Mouse (Mus musculus) MEL (cell line): ENCODE data around the gene Gm7138. TPM values are rescaled to one million over a fixed set of nuclear protein-coding genes. Genes with fewer than 3 reads are reported as not detected.
"Not testable (repeated sequence)": the region's sequence is repeated elsewhere in the genome, so short reads cannot be mapped to it uniquely, and the experiment has no call there.

Source experiments
- DNase-seq: peaks from one replicate; pipeline ENCODE4 v3.0.0; 2011; ENCODE audit warnings: low read depth, low spot score
- H3K27ac ChIP-seq: 2 replicates; pipeline ENCODE4 v1.5.1; 2012; ENCODE audit warnings: low read depth, mild to moderate bottlenecking, control low read depth, low read length, moderate library complexity; ENCODE audit not compliant: control insufficient read depth
- H3K27me3 ChIP-seq, 2 experiments: fragments of 150-350 bp in 1 of 2; sonication (generic) in 1 of 2; 2 replicates each; pipeline ENCODE4 v1.6.1; 2012; ENCODE audit warnings: low read length in 2 of 2, mild to moderate bottlenecking in 2 of 2, improper control_type of control experiment in 1 of 2, moderate library complexity in 1 of 2; ENCODE audit not compliant: insufficient read depth in 2 of 2, control insufficient read depth in 1 of 2
- H3K36me3 ChIP-seq, 2 experiments: 2 replicates each; pipeline ENCODE4 v1.6.1; 2012 to 2014; ENCODE audit warnings: low read length in 2 of 2, improper control_type of control experiment in 1 of 2, inconsistent platforms in 1 of 2, mild to moderate bottlenecking in 1 of 2; ENCODE audit not compliant: insufficient read depth in 2 of 2, control insufficient read depth in 1 of 2
- H3K4me1 ChIP-seq, 2 experiments: fragments of 150-350 bp in 1 of 2; sonication (generic) in 1 of 2; 2 replicates each; pipeline ENCODE4 v1.6.1; 2012; ENCODE audit warnings: low read length in 2 of 2, improper control_type of control experiment in 1 of 2, mild to moderate bottlenecking in 1 of 2; ENCODE audit not compliant: insufficient read depth in 2 of 2, control insufficient read depth in 1 of 2
- H3K4me3 ChIP-seq, 2 experiments: fragments of 150-350 bp in 1 of 2; sonication (generic) in 1 of 2; 2 replicates each; pipeline ENCODE4 v1.5.1; 2012; ENCODE audit warnings: low read depth in 2 of 2, low read length in 2 of 2, mild to moderate bottlenecking in 2 of 2, moderate library complexity in 2 of 2, control low read depth in 1 of 2, improper control_type of control experiment in 1 of 2; ENCODE audit not compliant: control insufficient read depth in 1 of 2, insufficient read depth in 1 of 2
- H3K79me2 ChIP-seq: 2 replicates; pipeline ENCODE4 v1.6.1; 2012; ENCODE audit warnings: mild to moderate bottlenecking, low read length, moderate library complexity; ENCODE audit not compliant: control insufficient read depth, poor library complexity, insufficient read depth
- H3K9ac ChIP-seq: 2 replicates; pipeline ENCODE4 v1.6.1; 2012; ENCODE audit warnings: low read depth, mild to moderate bottlenecking, control low read depth, low read length, moderate library complexity; ENCODE audit not compliant: control insufficient read depth, poor library complexity, severe bottlenecking
- H3K9me3 ChIP-seq: fragments of 150-350 bp; sonication (generic); replicated peaks from 2 replicates; pipeline ENCODE4 v1.6.1; 2012; ENCODE audit warnings: mild to moderate bottlenecking, low read length, improper control_type of control experiment, moderate library complexity; ENCODE audit not compliant: insufficient read depth
- CHD2 ChIP-seq: IDR thresholded peaks from 2 replicates; pipeline ENCODE4 v1.6.1; 2011; ENCODE audit warnings: low read length, improper control_type of control experiment
- HCFC1 ChIP-seq: IDR thresholded peaks from 2 replicates; pipeline ENCODE4 v1.6.1; 2012; ENCODE audit warnings: low read depth, mild to moderate bottlenecking, inconsistent platforms, low read length, improper control_type of control experiment, moderate library complexity
- MAFK ChIP-seq: IDR thresholded peaks from 2 replicates; pipeline ENCODE4 v1.6.1; 2011; ENCODE audit warnings: low read depth, mild to moderate bottlenecking, low read length, improper control_type of control experiment, borderline replicate concordance
- MEF2A ChIP-seq: IDR thresholded peaks from 2 replicates; pipeline ENCODE4 v1.6.1; 2014; ENCODE audit warnings: low read depth, mild to moderate bottlenecking, inconsistent platforms, low read length, improper control_type of control experiment; ENCODE audit not compliant: poor library complexity, insufficient replicate concordance, severe bottlenecking; ENCODE audit errors: extremely low read depth
- MYC ChIP-seq: IDR thresholded peaks from 2 replicates; pipeline ENCODE4 v1.6.1; 2011; ENCODE audit warnings: low read depth, mild to moderate bottlenecking, low read length, improper control_type of control experiment, moderate library complexity
- NELFE ChIP-seq: IDR thresholded peaks from 2 replicates; pipeline ENCODE4 v1.6.1; 2011; ENCODE audit warnings: low read depth, low read length, improper control_type of control experiment
- POLR2AphosphoS2 ChIP-seq: IDR thresholded peaks from 2 replicates; pipeline ENCODE4 v1.6.1; 2011; ENCODE audit warnings: low read length, improper control_type of control experiment
- RAD21 ChIP-seq: IDR thresholded peaks from 2 replicates; pipeline ENCODE4 v1.6.1; 2011; ENCODE audit warnings: mild to moderate bottlenecking, low read depth, low read length, improper control_type of control experiment
- SIN3A ChIP-seq: IDR thresholded peaks from 2 replicates; pipeline ENCODE4 v1.6.1; 2012; ENCODE audit warnings: low read length, improper control_type of control experiment, inconsistent platforms
- TAL1 ChIP-seq: IDR thresholded peaks from 2 replicates; pipeline ENCODE4 v1.6.1; 2012; ENCODE audit warnings: mild to moderate bottlenecking, inconsistent platforms, low read length, moderate library complexity, mixed read lengths
- TCF12 ChIP-seq: IDR thresholded peaks from 2 replicates; pipeline ENCODE4 v1.6.1; 2014; ENCODE audit warnings: low read depth, mild to moderate bottlenecking, inconsistent platforms, low read length, improper control_type of control experiment, moderate library complexity
- UBTF ChIP-seq: IDR thresholded peaks from 2 replicates; pipeline ENCODE4 v1.6.1; 2012; ENCODE audit warnings: low read depth, mild to moderate bottlenecking, inconsistent platforms, low read length, improper control_type of control experiment, moderate library complexity, borderline replicate concordance; ENCODE audit not compliant: insufficient read depth
- USF1 ChIP-seq: IDR thresholded peaks from 2 replicates; pipeline ENCODE4 v1.6.1; 2014; ENCODE audit warnings: low read depth, mild to moderate bottlenecking, inconsistent platforms, low read length, improper control_type of control experiment, moderate library complexity
- USF2 ChIP-seq, 2 experiments: IDR thresholded peaks; 2 replicates each; pipeline ENCODE4 v1.6.1; 2011 to 2012; ENCODE audit warnings: improper control_type of control experiment in 2 of 2, low read length in 2 of 2, borderline replicate concordance in 1 of 2, inconsistent platforms in 1 of 2, low read depth in 1 of 2, mild to moderate bottlenecking in 1 of 2; ENCODE audit not compliant: insufficient read depth in 1 of 2
- ZC3H11A ChIP-seq: IDR thresholded peaks from 2 replicates; pipeline ENCODE4 v1.6.1; 2012; ENCODE audit warnings: low read depth, mild to moderate bottlenecking, inconsistent platforms, low read length, improper control_type of control experiment
- polyA plus RNA-seq, 2 experiments: library from polyadenylated mRNA; stranded (reverse) in 1 of 2; unstranded in 1 of 2; fragments of >175 nt in 1 of 2; fragments of >200 nt in 1 of 2; gene quantifications; 2 replicates each; pipeline versions ENCODE4 v1.2.1 to v1.2.4; 2012; ENCODE audit warnings: low replicate concordance in 2 of 2, low read depth in 1 of 2; ENCODE audit not compliant: insufficient read length in 2 of 2, insufficient read depth in 1 of 2, missing spikeins in 1 of 2
- total RNA-seq: library from RNA; depleted of rRNA; stranded (reverse); fragments of 300-350 nt; gene quantifications from 2 replicates; pipeline ENCODE4 v1.2.3, GENCODE M21; 2012

Gm7138 gene
- total and polyA plus RNA-seq, 3 experiments = not detected

GRCm38 (mm10) chr10:77783396-77783795, 6.7 kb upstream of the Gm7138 start:
- H3K9me3 ChIP-seq, H3K27me3 ChIP-seq, DNase-seq, H3K4me3 ChIP-seq, H3K79me2 ChIP-seq, H3K4me1 ChIP-seq, H3K36me3 ChIP-seq, H3K27ac ChIP-seq, H3K9ac ChIP-seq: not testable (repeated sequence)

- not testable (repeated sequence) for H3K9me3 ChIP-seq, H3K4me1 ChIP-seq, H3K4me3 ChIP-seq, H3K36me3 ChIP-seq, DNase-seq, H3K27ac ChIP-seq, H3K27me3 ChIP-seq, H3K9ac ChIP-seq, H3K79me2 ChIP-seq
These were observed 5.7 kb upstream of the Gm7138 start, which contains the start of gene Gm3250 for GRCm38 (mm10) chr10:77782442-77782841. Gene Gm3250 (minus strand): TSS chr10:77782542.

DNA sequence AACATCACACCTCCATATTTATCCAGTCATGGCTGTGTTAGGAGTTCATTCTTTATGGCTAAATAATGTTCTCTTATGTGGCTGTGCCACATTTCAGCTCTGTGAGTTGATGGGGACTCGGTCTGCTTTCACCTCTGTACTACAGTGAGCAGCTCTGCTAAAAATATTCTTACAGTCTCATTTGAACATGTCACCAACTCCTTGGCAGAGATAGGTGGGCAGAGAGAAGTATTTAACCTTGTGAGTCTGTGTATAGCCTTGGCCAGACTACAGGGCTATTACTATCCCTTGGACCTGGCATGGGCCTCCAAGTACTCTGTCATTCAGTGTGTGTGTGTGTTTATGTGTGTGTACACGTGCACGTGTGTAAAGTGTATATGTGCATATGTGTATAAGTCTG, 4.6 kb downstream of the Gm7138 start:
- not testable (repeated sequence) for H3K9me3 ChIP-seq, H3K27ac ChIP-seq, H3K4me1 ChIP-seq, H3K27me3 ChIP-seq, H3K36me3 ChIP-seq, H3K9ac ChIP-seq, DNase-seq, H3K4me3 ChIP-seq, H3K79me2 ChIP-seq

GRCm38 (mm10) chr10:77771225-77771624, 5.5 kb downstream of the Gm7138 start, which contains the start of gene Gm3238:
Gene Gm3238 (minus strand): TSS chr10:77771325.
- not testable (repeated sequence) for H3K9ac ChIP-seq, H3K9me3 ChIP-seq, H3K79me2 ChIP-seq, DNase-seq, H3K27ac ChIP-seq, H3K4me3 ChIP-seq, H3K36me3 ChIP-seq, H3K4me1 ChIP-seq, H3K27me3 ChIP-seq

DNA sequence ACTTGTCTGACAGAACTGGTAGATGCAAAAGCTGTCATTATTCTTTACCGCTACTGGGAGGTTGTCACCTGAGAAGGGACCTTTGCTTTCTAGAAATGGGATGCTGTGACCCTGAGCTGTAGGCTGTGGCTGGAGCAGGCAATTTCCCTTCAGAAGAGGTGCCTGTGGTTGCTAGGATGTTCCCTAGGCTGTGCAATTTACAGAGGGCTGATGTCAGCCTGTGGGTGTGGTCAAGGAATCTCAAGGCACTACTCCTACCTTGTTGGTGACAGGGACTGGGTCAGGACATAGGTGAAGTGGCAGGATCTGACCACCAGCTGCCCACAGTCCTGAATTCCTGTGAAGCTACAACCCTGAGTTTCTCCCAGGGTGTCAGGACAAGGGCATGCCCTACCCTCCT, 7.0 kb downstream of the Gm7138 start:
- no peaks in the 10 kb centered on the region for H3K36me3 ChIP-seq
- no peak overlapping the region for H3K9ac ChIP-seq
- TF ChIP-seq NELFE = no peak
- TF ChIP-seq MEF2A = no peak
- no peak for TF ChIP-seq HCFC1
- no peak for TF ChIP-seq UBTF
- no peak for TF ChIP-seq RAD21
- TF ChIP-seq SIN3A = no peak
- TF ChIP-seq USF2 (IDR thresholded peaks at IDR 0.05; ENCODE audit: borderline replicate concordance in 1 of 2, insufficient read depth in 1 of 2, low read depth in 1 of 2, low read length in 2 of 2) = no peak
- no peak for TF ChIP-seq POLR2AphosphoS2
- no peak for TF ChIP-seq ZC3H11A
- TF ChIP-seq MYC = no peak
- TF ChIP-seq MAFK = no peak
- no peak for TF ChIP-seq TAL1
- no peak for TF ChIP-seq TCF12
- no peak for TF ChIP-seq USF1
- TF ChIP-seq CHD2 = no peak
- H3K27me3 ChIP-seq = peaks cover 0 to 2% of the 10 kb centered on the region in 2 experiments; a peak in 2 of 4 replicates
- no peak overlapping the region for H3K4me3 ChIP-seq
- no peaks in the 10 kb centered on the region for H3K4me1 ChIP-seq
- H3K9me3 ChIP-seq = no peaks in the 10 kb centered on the region
- no peaks in the 10 kb centered on the region for H3K79me2 ChIP-seq
- no peak for DNase-seq
- no peak overlapping the region for H3K27ac ChIP-seq
